Mouse (Mus musculus) neural tube, embryonic 15.5 days (tissue): ENCODE data around the gene Pygo2. TPM values are rescaled to one million over a fixed set of nuclear protein-coding genes. Genes with fewer than 3 reads are reported as not detected.

ENCODE experiments used
- ATAC-seq: fragments of 200-750 bp; cut with Nextera tagmentation; 2 replicates; pipeline ENCODE4 v1.8.0; 2017; ENCODE audit warnings: mild to moderate bottlenecking, moderate TSS enrichment, moderate library complexity; ENCODE audit not compliant: low FRiP score
- H3K27ac ChIP-seq: fragments of 300-500 bp; sonication (generic); replicated peaks from 2 replicates; pipeline ENCODE4 v1.5.1; 2015; ENCODE audit warnings: mild to moderate bottlenecking, inconsistent platforms
- H3K27me3 ChIP-seq: fragments of 300-500 bp; sonication (generic); replicated peaks from 2 replicates; pipeline ENCODE4 v1.6.1; 2015; ENCODE audit warnings: inconsistent platforms
- H3K36me3 ChIP-seq: fragments of 300-500 bp; sonication (generic); 2 replicates; pipeline ENCODE4 v1.6.1; 2015; ENCODE audit warnings: inconsistent platforms
- H3K4me1 ChIP-seq: fragments of 300-500 bp; sonication (generic); 2 replicates; pipeline ENCODE4 v1.6.1; 2015; ENCODE audit warnings: inconsistent platforms
- H3K4me2 ChIP-seq: fragments of 300-500 bp; sonication (generic); 2 replicates; pipeline ENCODE4 v1.6.1; 2015; ENCODE audit warnings: inconsistent platforms, mild to moderate bottlenecking, moderate library complexity
- H3K4me3 ChIP-seq: fragments of 300-500 bp; sonication (generic); replicated peaks from 2 replicates; pipeline ENCODE4 v1.5.1; 2015; ENCODE audit warnings: mild to moderate bottlenecking, inconsistent platforms
- H3K9ac ChIP-seq: fragments of 300-500 bp; sonication (generic); replicated peaks from 2 replicates; pipeline ENCODE4 v1.6.1; 2015; ENCODE audit warnings: mild to moderate bottlenecking, inconsistent platforms
- H3K9me3 ChIP-seq: fragments of 300-500 bp; sonication (generic); replicated peaks from 2 replicates; pipeline ENCODE4 v1.6.1; 2016; ENCODE audit warnings: inconsistent platforms
- WGBS: fragments of 180-500 bp; shearing (Covaris S2); methylation state at CpG from one replicate; pipeline ENCODE4 v1.1.7; 2015; ENCODE audit warnings: mixed read lengths; 5-methylcytosine and 5-hydroxymethylcytosine counted together
- polyA plus RNA-seq: library from polyadenylated mRNA; unstranded; fragments of >200 nt; fragmentation: Nextera tagmentation; extraction: Ambion mirVana; gene quantifications from 2 replicates; pipeline ENCODE4 v1.2.1, GENCODE M21; 2015

Pygo2 gene
- polyA plus RNA-seq, 1 experiment from 2014 or later = 38.8 TPM

GRCm38 (mm10) chr3:89394894-89395256 lies 35.1 kb upstream of the Pygo2 start:
- Histone ChIP-seq H3K4me1 (peaks cover 65% of the 10 kb centered on the region), H3K4me3 (peak overlapping the region; percentile 48), H3K9ac (peak overlapping the region; percentile 36; the same call in 1 of the 2 replicates), H3K9me3 (no peaks in the 10 kb centered on the region), H3K4me2 (peak overlapping the region; percentile 97), H3K36me3 (no peaks in the 10 kb centered on the region; the same call in 1 of the 2 replicates), H3K27me3 (peaks cover 30% of the 10 kb centered on the region), H3K27ac (peak overlapping the region; percentile 78)
- 0% methylated on average over 12 of the region's 12 CpGs for WGBS
- ATAC-seq = no peak

- Histone ChIP-seq H3K9ac (peak overlapping the region; percentile 47; the same call in 1 of the 2 replicates), H3K27ac (peak overlapping the region; percentile 78), H3K36me3 (peaks cover 2% of the 10 kb centered on the region; the same call in 1 of the 2 replicates), H3K9me3 (no peaks in the 10 kb centered on the region), H3K4me2 (peak overlapping the region; percentile 97), H3K4me1 (peaks cover 60% of the 10 kb centered on the region), H3K4me3 (peak overlapping the region; percentile 48), H3K27me3 (peaks cover 30% of the 10 kb centered on the region)
- WGBS = 3% methylated on average over 10 of the region's 10 CpGs
- ATAC-seq = no peak
These were observed 34.6 kb upstream of the Pygo2 start for GRCm38 (mm10) chr3:89395419-89395805.

GRCm38 (mm10) chr3:89395806-89396653 lies 34.0 kb upstream of the Pygo2 start:
- peak overlapping the region; percentile 47 for H3K9ac ChIP-seq
- H3K9me3 ChIP-seq = no peaks in the 10 kb centered on the region
- under 1% methylated on average over 44 of the region's 44 CpGs for WGBS
- peaks cover 56% of the 10 kb centered on the region for H3K4me1 ChIP-seq
- peaks cover 4% of the 10 kb centered on the region for H3K36me3 ChIP-seq
- H3K4me3 ChIP-seq = peak overlapping the region; percentile 48
- peak overlapping the region; percentile 97 for H3K4me2 ChIP-seq
- no peak overlapping the region for H3K27ac ChIP-seq
- no peak for ATAC-seq
- peaks cover 30% of the 10 kb centered on the region for H3K27me3 ChIP-seq

GRCm38 (mm10) chr3:89396654-89397005 lies 33.4 kb upstream of the Pygo2 start:
- H3K9me3 ChIP-seq = no peaks in the 10 kb centered on the region
- peaks cover 30% of the 10 kb centered on the region for H3K27me3 ChIP-seq
- peak overlapping the region; percentile 48; the same call in 1 of the 2 replicates for H3K4me3 ChIP-seq
- no peak overlapping the region for H3K27ac ChIP-seq
- WGBS = under 1% methylated on average over 4 of the region's 4 CpGs
- ATAC-seq = no peak
- H3K9ac ChIP-seq = no peak overlapping the region
- peak overlapping the region; percentile 97 for H3K4me2 ChIP-seq
- H3K36me3 ChIP-seq = peaks cover 10% of the 10 kb centered on the region
- peaks cover 50% of the 10 kb centered on the region for H3K4me1 ChIP-seq

GRCm38 (mm10) chr3:89401329-89401728 lies 28.7 kb upstream of the Pygo2 start:
- Histone ChIP-seq H3K4me3 (no peak overlapping the region), H3K9ac (no peak overlapping the region), H3K4me2 (no peak overlapping the region), H3K36me3 (peaks cover 45% of the 10 kb centered on the region), H3K27ac (no peak overlapping the region), H3K27me3 (peaks cover 8% of the 10 kb centered on the region; the same call in 1 of the 2 replicates), H3K4me1 (peaks cover 4% of the 10 kb centered on the region; the same call in 1 of the 2 replicates), H3K9me3 (no peaks in the 10 kb centered on the region)
- no peak for ATAC-seq
- 91% methylated on average over 7 of the region's 7 CpGs for WGBS

- 83% methylated on average over 5 of the region's 5 CpGs for WGBS
- no peak within 1 kb of the TSS for H3K4me3 ChIP-seq
- peaks cover 47% of the 10 kb centered on the region for H3K36me3 ChIP-seq
- no peak for ATAC-seq
- no peaks in the 10 kb centered on the region for H3K9me3 ChIP-seq
- H3K27me3 ChIP-seq = 0 out of 2 replicates have a peak, but pooled peaks cover 4% of the 10 kb centered on the region
- no peak within 1 kb of the TSS for H3K4me2 ChIP-seq
- no peaks in the 10 kb centered on the region for H3K4me1 ChIP-seq
- no peak within 1 kb of the TSS for H3K27ac ChIP-seq
- no peak within 1 kb of the TSS for H3K9ac ChIP-seq
These were observed 27.3 kb upstream of the Pygo2 start, which contains the start of gene Lenep for GRCm38 (mm10) chr3:89402693-89403092. TSS of gene Lenep (minus strand) at chr3:89402793.

- Histone ChIP-seq H3K4me2 (no peak overlapping the region), H3K36me3 (peaks cover 37% of the 10 kb centered on the region), H3K4me3 (no peak overlapping the region), H3K9me3 (no peaks in the 10 kb centered on the region), H3K27me3 (no peaks in the 10 kb centered on the region), H3K4me1 (peaks cover 13% of the 10 kb centered on the region), H3K9ac (no peak overlapping the region), H3K27ac (no peak overlapping the region)
- WGBS = 94% methylated on average over 6 of the region's 6 CpGs
- ATAC-seq = no peak
These were observed 23.1 kb upstream of the Pygo2 start for GRCm38 (mm10) chr3:89406887-89407286.

GRCm38 (mm10) chr3:89408448-89408847 lies 21.6 kb upstream of the Pygo2 start:
- Histone ChIP-seq H3K4me1 (peaks cover 18% of the 10 kb centered on the region), H3K9ac (no peak overlapping the region), H3K9me3 (no peaks in the 10 kb centered on the region), H3K4me3 (no peak overlapping the region), H3K27me3 (no peaks in the 10 kb centered on the region), H3K4me2 (no peak overlapping the region), H3K27ac (no peak overlapping the region), H3K36me3 (peaks cover 21% of the 10 kb centered on the region)
- 68% methylated on average over 16 of the region's 16 CpGs for WGBS
- no peak for ATAC-seq

GRCm38 (mm10) chr3:89409701-89410100 lies 20.3 kb upstream of the Pygo2 start:
- no peak overlapping the region for H3K4me3 ChIP-seq
- peaks cover 18% of the 10 kb centered on the region for H3K4me1 ChIP-seq
- ATAC-seq = no peak
- 98% methylated on average over 3 of the region's 3 CpGs for WGBS
- H3K27ac ChIP-seq = no peak overlapping the region
- H3K4me2 ChIP-seq = no peak overlapping the region
- no peak overlapping the region for H3K9ac ChIP-seq
- peaks cover 19% of the 10 kb centered on the region for H3K36me3 ChIP-seq
- H3K9me3 ChIP-seq = no peaks in the 10 kb centered on the region
- H3K27me3 ChIP-seq = no peaks in the 10 kb centered on the region

GRCm38 (mm10) chr3:89410864-89411263 lies 19.1 kb upstream of the Pygo2 start:
- Histone ChIP-seq H3K9ac (peak overlapping the region; percentile 56), H3K9me3 (no peaks in the 10 kb centered on the region), H3K4me2 (peak overlapping the region; percentile 80), H3K4me1 (peaks cover 18% of the 10 kb centered on the region), H3K27me3 (no peaks in the 10 kb centered on the region), H3K27ac (peak overlapping the region; percentile 72), H3K36me3 (peaks cover 23% of the 10 kb centered on the region), H3K4me3 (peak overlapping the region; percentile 55)
- WGBS = 83% methylated on average over 10 of the region's 10 CpGs
- ATAC-seq = no peak; the same call in 1 of the 2 replicates

- Histone ChIP-seq H3K4me3 (peak within 1 kb of the TSS; percentile 55), H3K9ac (peak within 1 kb of the TSS; percentile 56), H3K9me3 (no peaks in the 10 kb centered on the region), H3K4me2 (peak within 1 kb of the TSS; percentile 80), H3K27me3 (no peaks in the 10 kb centered on the region), H3K27ac (peak within 1 kb of the TSS; percentile 72), H3K4me1 (peaks cover 20% of the 10 kb centered on the region), H3K36me3 (peaks cover 24% of the 10 kb centered on the region)
- 6% methylated on average over 28 of the region's 28 CpGs for WGBS
- peak; percentile 98 for ATAC-seq
These were observed 18.3 kb upstream of the Pygo2 start, which contains the start of gene Flad1 for GRCm38 (mm10) chr3:89411490-89412393. TSS of gene Flad1 (minus strand) at chr3:89411870.
